Mouse (Mus musculus) right cerebral cortex, postnatal 25 days (tissue): ENCODE measurements around the gene Fam216a.
"Not testable (repeated sequence)": the region's sequence is repeated elsewhere in the genome, so short reads cannot be mapped to it uniquely, and the experiment has no call there.

Experiments
- DNase-seq: peaks from one replicate; pipeline ENCODE4 v3.0.0; 2022

The Fam216a gene

GRCm38 (mm10) chr5:122372192-122372769 is at the start of gene Fam216a:
Gene Fam216a (minus strand): TSS chr5:122372364.
- peak; percentile 100 for DNase-seq

- DNase-seq: no peak
These were observed 49.3 kb upstream of the Fam216a start, which contains the start of gene Anapc7 for GRCm38 (mm10) chr5:122421271-122422068. Gene Anapc7 (plus strand): TSS chr5:122421693.

- not testable (repeated sequence) for DNase-seq
These were observed 48.5 kb upstream of the Fam216a start for GRCm38 (mm10) chr5:122420676-122421075.

GRCm38 (mm10) chr5:122415465-122415864 is 43.3 kb upstream of the Fam216a start:
- DNase-seq: no peak

- no peak for DNase-seq
These were observed 42.2 kb upstream of the Fam216a start for GRCm38 (mm10) chr5:122414351-122414750.

GRCm38 (mm10) chr5:122412826-122413225 is 40.7 kb upstream of the Fam216a start:
- DNase-seq: no peak

- no peak for DNase-seq
These were observed 39.7 kb upstream of the Fam216a start for GRCm38 (mm10) chr5:122411892-122412291.

- no peak for DNase-seq
These were observed 37.8 kb upstream of the Fam216a start for GRCm38 (mm10) chr5:122409692-122410645.

- DNase-seq: no peak
These were observed 33.4 kb upstream of the Fam216a start for GRCm38 (mm10) chr5:122405537-122405936.

- no peak for DNase-seq
These were observed 31.2 kb upstream of the Fam216a start for GRCm38 (mm10) chr5:122403362-122403761.

GRCm38 (mm10) chr5:122402772-122403171 is 30.6 kb upstream of the Fam216a start:
- peak; percentile 66 for DNase-seq

- no peak for DNase-seq
These were observed 30.0 kb upstream of the Fam216a start for GRCm38 (mm10) chr5:122402160-122402559.

GRCm38 (mm10) chr5:122401303-122401640 is 29.1 kb upstream of the Fam216a start:
- peak; percentile 74 for DNase-seq

- peak; percentile 38 for DNase-seq
These were observed 28.6 kb upstream of the Fam216a start for GRCm38 (mm10) chr5:122400628-122401302.

GRCm38 (mm10) chr5:122399871-122400270 is 27.7 kb upstream of the Fam216a start:
- DNase-seq: no peak

- no peak for DNase-seq
These were observed 25.3 kb upstream of the Fam216a start for GRCm38 (mm10) chr5:122397495-122397894.

- DNase-seq: no peak
These were observed 24.6 kb upstream of the Fam216a start for GRCm38 (mm10) chr5:122396791-122397190.

GRCm38 (mm10) chr5:122393887-122394286 is 21.7 kb upstream of the Fam216a start:
- DNase-seq: peak; percentile 56

GRCm38 (mm10) chr5:122392227-122393004 is 20.3 kb upstream of the Fam216a start:
- DNase-seq: peak; percentile 29

GRCm38 (mm10) chr5:122391786-122392180 is 19.6 kb upstream of the Fam216a start, which contains the start of gene Arpc3:
Gene Arpc3 (plus strand): TSS chr5:122391878.
- DNase-seq: peak; percentile 91

- DNase-seq: no peak
These were observed 19.1 kb upstream of the Fam216a start for GRCm38 (mm10) chr5:122391178-122391785.
